Mouse (Mus musculus) liver, embryonic 14.5 days (tissue): Measurements from ENCODE around the gene Arhgef7.

ENCODE experiments used
- CTCF ChIP-seq: IDR thresholded peaks from 2 replicates; pipeline ENCODE4 v1.5.1; 2016; ENCODE audit warnings: antibody characterized with exemption, low read depth, control low read depth
- EP300 ChIP-seq: IDR thresholded peaks from 2 replicates; pipeline ENCODE4 v1.6.1; 2016; ENCODE audit warnings: antibody characterized with exemption, low read depth

DNA sequence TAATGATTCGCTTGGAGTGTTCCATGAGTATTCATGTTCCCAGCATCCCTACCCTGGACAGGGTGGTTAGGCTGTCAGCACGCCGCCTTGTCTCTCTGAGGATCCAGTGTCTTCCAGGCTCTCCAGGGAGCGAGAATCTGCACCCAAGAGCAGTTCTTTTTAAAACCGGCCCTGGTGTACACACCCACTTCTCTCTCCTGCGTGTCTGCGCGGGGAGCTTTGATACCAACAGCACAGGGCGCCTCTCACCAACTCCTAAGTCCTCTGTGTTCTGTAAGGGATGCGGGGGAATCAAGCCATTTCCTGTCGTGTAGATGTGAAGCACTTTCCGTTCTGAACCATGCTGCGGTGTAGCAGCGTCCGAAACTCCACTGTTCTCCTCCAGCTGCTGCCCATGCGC is 107.2 kb downstream of the Arhgef7 start:
- TF ChIP-seq CTCF (no peak), EP300 (no peak)
